Mouse (Mus musculus): ENCODE measurements around the gene Lce6a.

- TF ChIP-seq CTCF (IDR thresholded peaks at IDR 0.05 in 2 of 3, conservative IDR thresholded peaks at IDR 0.05 in 1 of 3; ENCODE audit: control insufficient read depth in 1 of 3, insufficient read depth in 1 of 3, low read depth in 2 of 3, low read length in 3 of 3, poor library complexity in 1 of 3, severe bottlenecking in 1 of 3) = no peak
- TF ChIP-seq BHLHE40 (IDR thresholded peaks at IDR 0.05; ENCODE audit: borderline replicate concordance, low read depth, low read length) = no peak
- TF ChIP-seq POLR2A (IDR thresholded peaks at IDR 0.05; ENCODE audit: control insufficient read depth in 1 of 2, insufficient read depth in 1 of 2, low read depth in 1 of 2, low read length in 2 of 2, poor library complexity in 1 of 2) = no peak
- TF ChIP-seq ZNF384 (IDR thresholded peaks at IDR 0.05; ENCODE audit: low read depth, low read length) = no peak
- no peak for TF ChIP-seq EP300 (IDR thresholded peaks at IDR 0.05; ENCODE audit: low read depth in 1 of 2, low read length in 2 of 2)
- TF ChIP-seq TCF12 (IDR thresholded peaks at IDR 0.05; ENCODE audit: low read depth, low read length) = no peak
Observed at GRCm38 (mm10) chr3:92598429-92598828, 23.0 kb downstream of the Lce6a start.

Measured in MEL (cell line).